Mouse (Mus musculus) MEL (cell line): ENCODE measurements around the gene Whrn. TPM values are rescaled to one million over a fixed set of nuclear protein-coding genes. Genes with fewer than 3 reads are reported as not detected.

Source experiments
- DNase-seq: peaks from one replicate; pipeline ENCODE4 v3.0.0; 2011; ENCODE audit warnings: low read depth, low spot score
- H3K27ac ChIP-seq: 2 replicates; pipeline ENCODE4 v1.5.1; 2012; ENCODE audit warnings: low read depth, mild to moderate bottlenecking, control low read depth, low read length, moderate library complexity; ENCODE audit not compliant: control insufficient read depth
- H3K27me3 ChIP-seq, 2 experiments: fragments of 150-350 bp in 1 of 2; sonication (generic) in 1 of 2; 2 replicates each; pipeline ENCODE4 v1.6.1; 2012; ENCODE audit warnings: low read length in 2 of 2, mild to moderate bottlenecking in 2 of 2, improper control_type of control experiment in 1 of 2, moderate library complexity in 1 of 2; ENCODE audit not compliant: insufficient read depth in 2 of 2, control insufficient read depth in 1 of 2
- H3K36me3 ChIP-seq, 2 experiments: 2 replicates each; pipeline ENCODE4 v1.6.1; 2012 to 2014; ENCODE audit warnings: low read length in 2 of 2, improper control_type of control experiment in 1 of 2, inconsistent platforms in 1 of 2, mild to moderate bottlenecking in 1 of 2; ENCODE audit not compliant: insufficient read depth in 2 of 2, control insufficient read depth in 1 of 2
- H3K4me1 ChIP-seq, 2 experiments: fragments of 150-350 bp in 1 of 2; sonication (generic) in 1 of 2; 2 replicates each; pipeline ENCODE4 v1.6.1; 2012; ENCODE audit warnings: low read length in 2 of 2, improper control_type of control experiment in 1 of 2, mild to moderate bottlenecking in 1 of 2; ENCODE audit not compliant: insufficient read depth in 2 of 2, control insufficient read depth in 1 of 2
- H3K4me3 ChIP-seq, 2 experiments: fragments of 150-350 bp in 1 of 2; sonication (generic) in 1 of 2; 2 replicates each; pipeline ENCODE4 v1.5.1; 2012; ENCODE audit warnings: low read depth in 2 of 2, low read length in 2 of 2, mild to moderate bottlenecking in 2 of 2, moderate library complexity in 2 of 2, control low read depth in 1 of 2, improper control_type of control experiment in 1 of 2; ENCODE audit not compliant: control insufficient read depth in 1 of 2, insufficient read depth in 1 of 2
- H3K79me2 ChIP-seq: 2 replicates; pipeline ENCODE4 v1.6.1; 2012; ENCODE audit warnings: mild to moderate bottlenecking, low read length, moderate library complexity; ENCODE audit not compliant: control insufficient read depth, poor library complexity, insufficient read depth
- H3K9ac ChIP-seq: 2 replicates; pipeline ENCODE4 v1.6.1; 2012; ENCODE audit warnings: low read depth, mild to moderate bottlenecking, control low read depth, low read length, moderate library complexity; ENCODE audit not compliant: control insufficient read depth, poor library complexity, severe bottlenecking
- H3K9me3 ChIP-seq: fragments of 150-350 bp; sonication (generic); replicated peaks from 2 replicates; pipeline ENCODE4 v1.6.1; 2012; ENCODE audit warnings: mild to moderate bottlenecking, low read length, improper control_type of control experiment, moderate library complexity; ENCODE audit not compliant: insufficient read depth
- BHLHE40 ChIP-seq: IDR thresholded peaks from 2 replicates; pipeline ENCODE4 v1.6.1; 2012; ENCODE audit warnings: low read depth, mild to moderate bottlenecking, inconsistent platforms, low read length, improper control_type of control experiment, borderline replicate concordance
- CHD1 ChIP-seq: IDR thresholded peaks from 2 replicates; pipeline ENCODE4 v1.6.1; 2012; ENCODE audit warnings: low read depth, mild to moderate bottlenecking, inconsistent platforms, low read length, improper control_type of control experiment
- E2F4 ChIP-seq: IDR thresholded peaks from 2 replicates; pipeline ENCODE4 v1.6.1; 2011; ENCODE audit warnings: low read depth, low read length, improper control_type of control experiment, borderline replicate concordance
- EP300 ChIP-seq, 2 experiments: IDR thresholded peaks; 2 replicates each; pipeline ENCODE4 v1.6.1; 2011; ENCODE audit warnings: improper control_type of control experiment in 2 of 2, low read length in 2 of 2, low read depth in 1 of 2, mild to moderate bottlenecking in 1 of 2
- ETS1 ChIP-seq: IDR thresholded peaks from 2 replicates; pipeline ENCODE4 v1.6.1; 2012; ENCODE audit warnings: low read depth, mild to moderate bottlenecking, inconsistent platforms, low read length, improper control_type of control experiment, moderate library complexity
- GABPA ChIP-seq: IDR thresholded peaks from 2 replicates; pipeline ENCODE4 v1.6.1; 2012; ENCODE audit warnings: low read depth, mild to moderate bottlenecking, inconsistent platforms, low read length, improper control_type of control experiment, moderate library complexity
- JUND ChIP-seq: IDR thresholded peaks from 2 replicates; pipeline ENCODE4 v1.6.1; 2011; ENCODE audit warnings: low read depth, mild to moderate bottlenecking, improper control_type of control experiment, low read length
- MAFK ChIP-seq: IDR thresholded peaks from 2 replicates; pipeline ENCODE4 v1.6.1; 2011; ENCODE audit warnings: low read depth, mild to moderate bottlenecking, low read length, improper control_type of control experiment, borderline replicate concordance
- MAX ChIP-seq: IDR thresholded peaks from 2 replicates; pipeline ENCODE4 v1.6.1; 2011; ENCODE audit warnings: low read length, improper control_type of control experiment
- MAZ ChIP-seq: IDR thresholded peaks from 2 replicates; pipeline ENCODE4 v1.6.1; 2012; ENCODE audit warnings: low read depth, mild to moderate bottlenecking, inconsistent platforms, low read length, improper control_type of control experiment
- MXI1 ChIP-seq: IDR thresholded peaks from 2 replicates; pipeline ENCODE4 v1.6.1; 2011; ENCODE audit warnings: mild to moderate bottlenecking, low read depth, low read length, improper control_type of control experiment
- NELFE ChIP-seq: IDR thresholded peaks from 2 replicates; pipeline ENCODE4 v1.6.1; 2011; ENCODE audit warnings: low read depth, low read length, improper control_type of control experiment
- POLR2A ChIP-seq, 2 experiments: IDR thresholded peaks; 2 replicates each; pipeline ENCODE4 v1.6.1; 2011 to 2012; ENCODE audit warnings: low read length in 2 of 2, mild to moderate bottlenecking in 2 of 2, control low read depth in 1 of 2, improper control_type of control experiment in 1 of 2, low read depth in 1 of 2, moderate library complexity in 1 of 2; ENCODE audit not compliant: control insufficient read depth in 1 of 2, insufficient read depth in 1 of 2, poor library complexity in 1 of 2
- POLR2AphosphoS5 ChIP-seq: IDR thresholded peaks from 2 replicates; pipeline ENCODE4 v1.6.1; 2012; ENCODE audit warnings: low read depth, borderline replicate concordance, mild to moderate bottlenecking, inconsistent platforms, low read length, moderate library complexity, mixed read lengths
- RAD21 ChIP-seq: IDR thresholded peaks from 2 replicates; pipeline ENCODE4 v1.6.1; 2011; ENCODE audit warnings: mild to moderate bottlenecking, low read depth, low read length, improper control_type of control experiment
- SMC3 ChIP-seq: IDR thresholded peaks from 2 replicates; pipeline ENCODE4 v1.6.1; 2011; ENCODE audit warnings: low read depth, low read length, improper control_type of control experiment
- TAL1 ChIP-seq: IDR thresholded peaks from 2 replicates; pipeline ENCODE4 v1.6.1; 2012; ENCODE audit warnings: mild to moderate bottlenecking, inconsistent platforms, low read length, moderate library complexity, mixed read lengths
- TBP ChIP-seq: IDR thresholded peaks from 2 replicates; pipeline ENCODE4 v1.8.0; 2011; ENCODE audit warnings: low read depth, low read length, improper control_type of control experiment
- UBTF ChIP-seq: IDR thresholded peaks from 2 replicates; pipeline ENCODE4 v1.6.1; 2012; ENCODE audit warnings: low read depth, mild to moderate bottlenecking, inconsistent platforms, low read length, improper control_type of control experiment, moderate library complexity, borderline replicate concordance; ENCODE audit not compliant: insufficient read depth
- ZC3H11A ChIP-seq: IDR thresholded peaks from 2 replicates; pipeline ENCODE4 v1.6.1; 2012; ENCODE audit warnings: low read depth, mild to moderate bottlenecking, inconsistent platforms, low read length, improper control_type of control experiment
- ZKSCAN1 ChIP-seq: IDR thresholded peaks from 2 replicates; pipeline ENCODE4 v1.6.1; 2012; ENCODE audit warnings: low read depth, mild to moderate bottlenecking, inconsistent platforms, low read length, improper control_type of control experiment, moderate library complexity
- ZMIZ1 ChIP-seq: IDR thresholded peaks from 2 replicates; pipeline ENCODE4 v1.6.1; 2012; ENCODE audit warnings: low read depth, mild to moderate bottlenecking, inconsistent platforms, low read length, improper control_type of control experiment, moderate library complexity
- ZNF384 ChIP-seq: IDR thresholded peaks from 2 replicates; pipeline ENCODE4 v1.6.1; 2012; ENCODE audit warnings: low read depth, mild to moderate bottlenecking, inconsistent platforms, low read length, improper control_type of control experiment
- polyA plus RNA-seq, 2 experiments: library from polyadenylated mRNA; stranded (reverse) in 1 of 2; unstranded in 1 of 2; fragments of >175 nt in 1 of 2; fragments of >200 nt in 1 of 2; gene quantifications; 2 replicates each; pipeline versions ENCODE4 v1.2.1 to v1.2.4; 2012; ENCODE audit warnings: low replicate concordance in 2 of 2, low read depth in 1 of 2; ENCODE audit not compliant: insufficient read length in 2 of 2, insufficient read depth in 1 of 2, missing spikeins in 1 of 2
- total RNA-seq: library from RNA; depleted of rRNA; stranded (reverse); fragments of 300-350 nt; gene quantifications from 2 replicates; pipeline ENCODE4 v1.2.3, GENCODE M21; 2012

Whrn gene
- total and polyA plus RNA-seq, 3 experiments, result not detected

GRCm38 (mm10) chr4:63385784-63386183 is 110.0 kb downstream of the Whrn start (continued):
- TF ChIP-seq JUND, result no peak
- no peak for TF ChIP-seq ZMIZ1
- TF ChIP-seq NELFE, result no peak; the same call in 1 of the 2 replicates
- TF ChIP-seq GABPA, result no peak
- TF ChIP-seq MXI1, result 0 out of 2 replicates have a peak, but pooled peaks have one; percentile 25
- no peak for TF ChIP-seq BHLHE40
- no peak for TF ChIP-seq ZC3H11A
- no peak for TF ChIP-seq TAL1
- 0 out of 2 replicates have a peak, but pooled peaks have one; percentile 26 for TF ChIP-seq TBP
- TF ChIP-seq MAFK, result no peak
- no peak for TF ChIP-seq RAD21
- TF ChIP-seq POLR2AphosphoS5, result no peak
- no peak for TF ChIP-seq ZKSCAN1
- no peak for TF ChIP-seq CHD1
- TF ChIP-seq ZNF384, result no peak
- TF ChIP-seq SMC3, result no peak
- TF ChIP-seq POLR2A (IDR thresholded peaks at IDR 0.05; ENCODE audit: control insufficient read depth in 1 of 2, insufficient read depth in 1 of 2, low read depth in 1 of 2, low read length in 2 of 2, poor library complexity in 1 of 2), result peak in 1 of 2 experiments; percentile 46; a peak in 1 of 4 replicates
- TF ChIP-seq MAZ, result no peak
- TF ChIP-seq UBTF, result no peak
- peak; percentile 67 to 68; a peak in 3 of 4 replicates for TF ChIP-seq EP300 (IDR thresholded peaks at IDR 0.05; ENCODE audit: low read depth in 1 of 2, low read length in 2 of 2)
- TF ChIP-seq ETS1, result peak; percentile 54

GRCm38 (mm10) chr4:63385253-63385652 is 110.5 kb downstream of the Whrn start:
- H3K36me3 ChIP-seq, result peaks cover 0 to 39% of the 10 kb centered on the region in 2 experiments
- peaks cover 27 to 37% of the 10 kb centered on the region in 2 experiments for H3K4me1 ChIP-seq
- H3K27ac ChIP-seq, result peak overlapping the region; percentile 90
- TF ChIP-seq UBTF (no peak), ZKSCAN1 (no peak), E2F4 (no peak), MAX (no peak), GABPA (no peak), NELFE (no peak)
- DNase-seq, result peak; percentile 37
- H3K9ac ChIP-seq, result peak overlapping the region; percentile 42
- H3K9me3 ChIP-seq, result no peaks in the 10 kb centered on the region
- H3K4me3 ChIP-seq, result no peak overlapping the region; a peak in 1 of 4 replicates
- H3K79me2 ChIP-seq, result no peaks in the 10 kb centered on the region
- no peaks in the 10 kb centered on the region for H3K27me3 ChIP-seq
